Mouse (Mus musculus): Measurements from ENCODE around the gene Qrfpr. TPM values are rescaled to one million over a fixed set of nuclear protein-coding genes. Genes with fewer than 3 reads are reported as not detected.
A peak's percentile ranks its signal among the peaks of the same experiment; 100 is the strongest.

The Qrfpr gene
- polyA plus RNA-seq (2012; ENCODE audit: insufficient read depth, insufficient read length, missing spikeins): not detected in 2 replicates

GRCm38 (mm10) chr3:36221743-36222682 lies at the start of gene Qrfpr:
Gene Qrfpr, minus strand, starts transcription at chr3:36222313.
- H3K4me3 ChIP-seq (ENCODE audit: insufficient read depth, low read length): peak within 1 kb of the TSS; percentile 52
- no peak for TF ChIP-seq POLR2A (IDR thresholded peaks at IDR 0.05; ENCODE audit: borderline replicate concordance, low read depth, low read length)
- TF ChIP-seq CTCF (IDR thresholded peaks at IDR 0.05; ENCODE audit: low read depth, low read length): no peak
- H3K4me1 ChIP-seq (ENCODE audit: control insufficient read depth, insufficient read depth, low read length): peaks cover 7% of the 10 kb centered on the region
- no peak within 1 kb of the TSS for H3K27ac ChIP-seq (ENCODE audit: insufficient read depth, low read depth, low read length)

GRCm38 (mm10) chr3:36263873-36264272 lies 41.8 kb upstream of the Qrfpr start:
- Histone ChIP-seq H3K4me3 (ENCODE audit: insufficient read depth, low read length) (no peak overlapping the region), H3K4me1 (ENCODE audit: control insufficient read depth, insufficient read depth, low read length) (no peaks in the 10 kb centered on the region), H3K27ac (ENCODE audit: insufficient read depth, low read depth, low read length) (no peak overlapping the region)
- TF ChIP-seq CTCF (IDR thresholded peaks at IDR 0.05; ENCODE audit: low read depth, low read length) (no peak), POLR2A (IDR thresholded peaks at IDR 0.05; ENCODE audit: borderline replicate concordance, low read depth, low read length) (no peak)

- no peak overlapping the region for H3K4me3 ChIP-seq (ENCODE audit: insufficient read depth, low read length)
- no peaks in the 10 kb centered on the region for H3K4me1 ChIP-seq (ENCODE audit: control insufficient read depth, insufficient read depth, low read length)
- TF ChIP-seq POLR2A (IDR thresholded peaks at IDR 0.05; ENCODE audit: borderline replicate concordance, low read depth, low read length) (no peak), CTCF (IDR thresholded peaks at IDR 0.05; ENCODE audit: low read depth, low read length) (no peak)
- H3K27ac ChIP-seq (ENCODE audit: insufficient read depth, low read depth, low read length): no peak overlapping the region
These were observed 41.2 kb upstream of the Qrfpr start for GRCm38 (mm10) chr3:36263265-36263664.

GRCm38 (mm10) chr3:36250585-36250984 lies 28.5 kb upstream of the Qrfpr start:
- Histone ChIP-seq H3K27ac (ENCODE audit: insufficient read depth, low read depth, low read length) (no peak overlapping the region), H3K4me3 (ENCODE audit: insufficient read depth, low read length) (no peak overlapping the region), H3K4me1 (ENCODE audit: control insufficient read depth, insufficient read depth, low read length) (peaks cover 2% of the 10 kb centered on the region; the same call in 1 of the 2 replicates)
- TF ChIP-seq CTCF (IDR thresholded peaks at IDR 0.05; ENCODE audit: low read depth, low read length) (no peak), POLR2A (IDR thresholded peaks at IDR 0.05; ENCODE audit: borderline replicate concordance, low read depth, low read length) (no peak)

- Histone ChIP-seq H3K27ac (ENCODE audit: insufficient read depth, low read depth, low read length) (no peak overlapping the region), H3K4me3 (ENCODE audit: insufficient read depth, low read length) (no peak overlapping the region), H3K4me1 (ENCODE audit: control insufficient read depth, insufficient read depth, low read length) (peaks cover 2% of the 10 kb centered on the region; the same call in 1 of the 2 replicates)
- TF ChIP-seq POLR2A (IDR thresholded peaks at IDR 0.05; ENCODE audit: borderline replicate concordance, low read depth, low read length) (no peak), CTCF (IDR thresholded peaks at IDR 0.05; ENCODE audit: low read depth, low read length) (no peak)
These were observed 26.3 kb upstream of the Qrfpr start for GRCm38 (mm10) chr3:36248446-36248845.

GRCm38 (mm10) chr3:36229941-36230340 lies 7.8 kb upstream of the Qrfpr start:
- TF ChIP-seq CTCF (IDR thresholded peaks at IDR 0.05; ENCODE audit: low read depth, low read length): no peak
- TF ChIP-seq POLR2A (IDR thresholded peaks at IDR 0.05; ENCODE audit: borderline replicate concordance, low read depth, low read length): no peak
- Histone ChIP-seq H3K4me3 (ENCODE audit: insufficient read depth, low read length) (no peak overlapping the region), H3K27ac (ENCODE audit: insufficient read depth, low read depth, low read length) (no peak overlapping the region), H3K4me1 (ENCODE audit: control insufficient read depth, insufficient read depth, low read length) (no peaks in the 10 kb centered on the region)

GRCm38 (mm10) chr3:36227246-36227645 lies 5.1 kb upstream of the Qrfpr start:
- H3K4me3 ChIP-seq (ENCODE audit: insufficient read depth, low read length): no peak overlapping the region
- TF ChIP-seq CTCF (IDR thresholded peaks at IDR 0.05; ENCODE audit: low read depth, low read length): no peak
- no peak for TF ChIP-seq POLR2A (IDR thresholded peaks at IDR 0.05; ENCODE audit: borderline replicate concordance, low read depth, low read length)
- peaks cover 4% of the 10 kb centered on the region for H3K4me1 ChIP-seq (ENCODE audit: control insufficient read depth, insufficient read depth, low read length)
- H3K27ac ChIP-seq (ENCODE audit: insufficient read depth, low read depth, low read length): no peak overlapping the region

- H3K4me3 ChIP-seq (ENCODE audit: insufficient read depth, low read length): no peak overlapping the region
These were observed 1.2 kb upstream of the Qrfpr start for GRCm38 (mm10) chr3:36223361-36223760.

GRCm38 (mm10) chr3:36212758-36213157 lies 9.4 kb downstream of the Qrfpr start:
- no peak for TF ChIP-seq POLR2A (IDR thresholded peaks at IDR 0.05; ENCODE audit: borderline replicate concordance, low read depth, low read length)
- TF ChIP-seq CTCF (IDR thresholded peaks at IDR 0.05; ENCODE audit: low read depth, low read length): no peak
- no peak overlapping the region for H3K27ac ChIP-seq (ENCODE audit: insufficient read depth, low read depth, low read length)
- no peak overlapping the region for H3K4me3 ChIP-seq (ENCODE audit: insufficient read depth, low read length)
- peaks cover 9% of the 10 kb centered on the region for H3K4me1 ChIP-seq (ENCODE audit: control insufficient read depth, insufficient read depth, low read length)

More at GRCm38 (mm10) chr3:36223361-36223760, 1.2 kb upstream of the Qrfpr start:
- Histone ChIP-seq H3K4me1 (ENCODE audit: control insufficient read depth, insufficient read depth, low read length) (peaks cover 7% of the 10 kb centered on the region), H3K27ac (ENCODE audit: insufficient read depth, low read depth, low read length) (no peak overlapping the region)
- TF ChIP-seq POLR2A (IDR thresholded peaks at IDR 0.05; ENCODE audit: borderline replicate concordance, low read depth, low read length): no peak
- TF ChIP-seq CTCF (IDR thresholded peaks at IDR 0.05; ENCODE audit: low read depth, low read length): no peak

- TF ChIP-seq CTCF (IDR thresholded peaks at IDR 0.05; ENCODE audit: low read depth, low read length) (no peak), POLR2A (IDR thresholded peaks at IDR 0.05; ENCODE audit: borderline replicate concordance, low read depth, low read length) (no peak)
- no peak overlapping the region for H3K27ac ChIP-seq (ENCODE audit: insufficient read depth, low read depth, low read length)
- no peak overlapping the region for H3K4me3 ChIP-seq (ENCODE audit: insufficient read depth, low read length)
- peaks cover 9% of the 10 kb centered on the region for H3K4me1 ChIP-seq (ENCODE audit: control insufficient read depth, insufficient read depth, low read length)
These were observed 11.2 kb downstream of the Qrfpr start for GRCm38 (mm10) chr3:36210939-36211338.

Data from bone marrow macrophage, adult 2 months (primary cell).